Mouse (Mus musculus) kidney, embryonic 15.5 days (tissue): ENCODE data around the gene Ivns1abp. TPM values are rescaled to one million over a fixed set of nuclear protein-coding genes. Genes with fewer than 3 reads are reported as not detected.
"Not testable (repeated sequence)": the region's sequence is repeated elsewhere in the genome, so short reads cannot be mapped to it uniquely, and the experiment has no call there.

Experiments
- ATAC-seq: fragments of 200-750 bp; cut with Nextera tagmentation; replicated peaks from 2 replicates; pipeline ENCODE4 v1.8.0; 2017; ENCODE audit warnings: moderate TSS enrichment; ENCODE audit not compliant: low FRiP score
- H3K27ac ChIP-seq: fragments of 300-500 bp; sonication (generic); 2 replicates; pipeline ENCODE4 v1.5.1; 2015; ENCODE audit warnings: mild to moderate bottlenecking, inconsistent platforms
- H3K27me3 ChIP-seq: fragments of 300-500 bp; sonication (generic); 2 replicates; pipeline ENCODE4 v1.6.1; 2015; ENCODE audit warnings: inconsistent platforms
- H3K36me3 ChIP-seq: fragments of 300-500 bp; sonication (generic); 2 replicates; pipeline ENCODE4 v1.6.1; 2015; ENCODE audit warnings: inconsistent platforms
- H3K4me1 ChIP-seq: fragments of 300-500 bp; sonication (generic); 2 replicates; pipeline ENCODE4 v1.6.1; 2015; ENCODE audit warnings: inconsistent platforms
- H3K4me2 ChIP-seq: fragments of 300-500 bp; sonication (generic); 2 replicates; pipeline ENCODE4 v1.6.1; 2015; ENCODE audit warnings: moderate library complexity, mild to moderate bottlenecking, inconsistent platforms
- H3K4me3 ChIP-seq: fragments of 300-500 bp; sonication (generic); replicated peaks from 2 replicates; pipeline ENCODE4 v1.5.1; 2015; ENCODE audit warnings: mild to moderate bottlenecking, inconsistent platforms
- H3K9ac ChIP-seq: fragments of 300-500 bp; sonication (generic); 2 replicates; pipeline ENCODE4 v1.6.1; 2015; ENCODE audit warnings: mild to moderate bottlenecking, inconsistent platforms
- H3K9me3 ChIP-seq: fragments of 300-500 bp; sonication (generic); replicated peaks from 2 replicates; pipeline ENCODE4 v1.6.1; 2016; ENCODE audit warnings: inconsistent platforms
- WGBS: fragments of 180-500 bp; shearing (Covaris S2); methylation state at CpG from one replicate; pipeline ENCODE4 v1.1.7; 2015; ENCODE audit warnings: mixed read lengths; 5-methylcytosine and 5-hydroxymethylcytosine counted together
- polyA plus RNA-seq: library from polyadenylated mRNA; unstranded; fragments of >200 nt; fragmentation: Nextera tagmentation; extraction: Ambion mirVana; gene quantifications from 2 replicates; pipeline ENCODE4 v1.2.1, GENCODE M21; 2015

Gene Ivns1abp
- polyA plus RNA-seq = 421 and 464 TPM in 2 replicates

DNA sequence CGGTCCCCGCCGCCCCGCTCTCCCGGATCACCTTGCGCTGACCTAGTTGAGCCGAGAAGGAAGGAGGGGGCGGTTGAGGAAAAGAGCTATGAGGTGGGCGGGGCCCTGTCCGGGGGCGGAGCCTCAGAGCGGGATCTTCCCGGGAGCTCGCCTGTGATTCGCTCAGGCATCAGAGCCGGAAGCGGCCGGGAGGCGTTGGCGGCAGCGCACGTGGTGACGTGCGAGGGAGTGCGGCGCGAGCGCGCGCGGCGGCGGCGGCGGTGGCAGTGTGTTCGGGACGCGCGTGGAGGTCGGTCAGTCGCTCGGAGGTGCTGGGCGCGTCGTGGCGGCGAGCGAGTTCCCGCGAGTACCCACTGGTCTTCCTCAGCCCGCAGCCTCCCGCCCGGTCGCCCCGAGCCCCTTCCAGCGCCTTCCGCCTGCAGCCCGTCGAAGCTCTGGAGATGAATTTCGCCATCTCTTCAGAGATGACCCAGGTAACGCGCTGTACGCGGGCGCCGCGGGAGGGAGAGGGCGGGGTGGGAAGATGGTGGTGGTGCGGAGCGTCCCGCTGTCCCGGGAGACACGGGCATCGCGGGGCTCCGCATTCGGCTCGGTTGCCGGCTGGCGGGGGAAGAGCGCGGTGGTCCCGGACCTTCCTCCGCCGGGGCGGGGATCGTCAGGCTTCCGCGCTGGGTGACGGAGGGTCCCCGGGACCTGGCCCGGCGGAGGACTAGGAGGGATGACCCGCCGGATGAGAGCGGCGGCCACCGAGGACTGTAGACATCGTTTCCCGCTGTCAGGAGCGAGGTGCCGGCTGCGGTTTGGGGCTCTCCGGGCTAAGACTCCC, at the start of gene Ivns1abp:
Ivns1abp (plus strand) TSS at position 195 of the 826 bp plus-strand sequence.
- H3K9me3 ChIP-seq = no peaks in the 10 kb centered on the region
- peak within 1 kb of the TSS; percentile 95 for H3K27ac ChIP-seq
- under 1% methylated on average over 95 of the region's 104 CpGs for WGBS
- peak within 1 kb of the TSS; percentile 88 for H3K9ac ChIP-seq
- H3K4me2 ChIP-seq = peak within 1 kb of the TSS; percentile 75
- peaks cover 43% of the 10 kb centered on the region for H3K4me1 ChIP-seq
- ATAC-seq = peak; percentile 94
- H3K27me3 ChIP-seq = no peaks in the 10 kb centered on the region
- peak within 1 kb of the TSS; percentile 92 for H3K4me3 ChIP-seq
- H3K36me3 ChIP-seq = peaks cover 3% of the 10 kb centered on the region; the same call in 1 of the 2 replicates

DNA sequence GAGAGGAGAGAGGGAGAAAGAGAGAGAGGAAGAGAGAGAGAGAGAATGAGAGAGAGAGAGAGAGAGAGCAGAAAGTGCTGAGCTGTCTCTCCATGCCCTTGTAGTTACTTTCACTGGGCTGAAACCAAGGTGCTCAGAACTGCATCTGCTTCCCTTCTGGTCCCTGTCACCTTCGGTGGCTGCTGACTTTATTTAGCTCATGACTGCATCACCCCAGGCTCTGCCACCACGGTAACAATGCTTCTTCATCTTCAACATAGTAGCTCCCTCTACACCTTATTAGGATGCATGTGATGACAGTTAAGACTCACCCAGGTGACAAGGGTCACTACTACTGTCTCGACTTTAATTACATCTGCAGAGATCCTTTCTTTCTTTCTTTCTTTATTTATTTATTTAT, 48.8 kb upstream of the Ivns1abp start:
- 57% methylated on average over 3 of the region's 3 CpGs for WGBS
- no peak overlapping the region for H3K27ac ChIP-seq
- H3K4me2 ChIP-seq = no peak overlapping the region
- H3K27me3 ChIP-seq = no peaks in the 10 kb centered on the region
- H3K4me1 ChIP-seq = peaks cover 6% of the 10 kb centered on the region; the same call in 1 of the 2 replicates
- no peak overlapping the region for H3K9ac ChIP-seq
- no peak overlapping the region for H3K4me3 ChIP-seq
- H3K36me3 ChIP-seq = no peaks in the 10 kb centered on the region
- no peak for ATAC-seq
- no peaks in the 10 kb centered on the region for H3K9me3 ChIP-seq

DNA sequence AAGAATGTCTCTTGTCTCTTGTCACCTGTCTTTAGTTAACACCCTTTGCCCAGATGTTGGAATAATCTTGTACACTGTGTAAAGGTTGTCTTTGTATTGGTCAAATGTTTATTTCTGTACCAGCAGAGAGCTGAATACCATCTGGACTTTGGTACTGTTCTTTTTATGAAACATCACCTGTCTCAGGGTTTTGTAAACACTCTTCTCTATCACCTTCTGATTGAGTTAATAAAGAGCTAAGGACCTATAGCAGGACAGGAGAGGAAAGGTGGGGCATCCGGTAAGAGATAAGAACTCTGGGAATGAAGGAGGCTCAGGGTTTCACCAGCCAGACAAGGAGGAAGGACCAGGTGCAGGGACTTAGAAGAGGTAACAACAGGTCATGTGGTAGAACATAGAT, 47.7 kb upstream of the Ivns1abp start:
- H3K9ac ChIP-seq = no peak overlapping the region
- no peaks in the 10 kb centered on the region for H3K27me3 ChIP-seq
- no peak overlapping the region for H3K4me3 ChIP-seq
- H3K36me3 ChIP-seq = no peaks in the 10 kb centered on the region
- no peak for ATAC-seq
- H3K4me2 ChIP-seq = no peak overlapping the region
- no peaks in the 10 kb centered on the region for H3K9me3 ChIP-seq
- H3K27ac ChIP-seq = no peak overlapping the region
- peaks cover 6% of the 10 kb centered on the region; the same call in 1 of the 2 replicates for H3K4me1 ChIP-seq
- WGBS = 84% methylated on average over 1 of the region's 1 CpGs

DNA sequence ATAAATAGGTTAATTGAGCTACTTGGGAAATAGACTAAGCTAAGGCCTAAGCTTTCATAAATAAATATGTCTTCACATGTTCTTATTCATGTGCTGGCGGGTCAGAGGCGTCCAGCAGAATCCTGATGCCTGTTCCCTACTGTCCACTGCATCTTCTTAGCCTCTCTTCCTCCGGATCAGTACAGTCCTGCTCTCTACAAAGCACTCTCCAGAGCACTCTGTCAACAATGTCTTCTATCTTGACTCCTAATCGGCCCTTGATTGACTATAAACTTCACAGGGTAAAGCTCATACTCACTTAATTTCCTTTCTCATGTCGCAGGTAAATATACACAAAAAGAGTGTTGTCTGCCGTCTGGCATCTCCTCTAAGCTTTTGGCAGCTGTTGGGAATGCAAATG, 47.3 kb upstream of the Ivns1abp start:
- WGBS = 86% methylated on average over 6 of the region's 6 CpGs
- H3K27ac ChIP-seq = no peak overlapping the region
- H3K4me1 ChIP-seq = peaks cover 6% of the 10 kb centered on the region; the same call in 1 of the 2 replicates
- H3K9me3 ChIP-seq = no peaks in the 10 kb centered on the region
- H3K4me3 ChIP-seq = no peak overlapping the region
- no peaks in the 10 kb centered on the region for H3K36me3 ChIP-seq
- ATAC-seq = no peak
- no peaks in the 10 kb centered on the region for H3K27me3 ChIP-seq
- no peak overlapping the region for H3K9ac ChIP-seq
- H3K4me2 ChIP-seq = no peak overlapping the region

DNA sequence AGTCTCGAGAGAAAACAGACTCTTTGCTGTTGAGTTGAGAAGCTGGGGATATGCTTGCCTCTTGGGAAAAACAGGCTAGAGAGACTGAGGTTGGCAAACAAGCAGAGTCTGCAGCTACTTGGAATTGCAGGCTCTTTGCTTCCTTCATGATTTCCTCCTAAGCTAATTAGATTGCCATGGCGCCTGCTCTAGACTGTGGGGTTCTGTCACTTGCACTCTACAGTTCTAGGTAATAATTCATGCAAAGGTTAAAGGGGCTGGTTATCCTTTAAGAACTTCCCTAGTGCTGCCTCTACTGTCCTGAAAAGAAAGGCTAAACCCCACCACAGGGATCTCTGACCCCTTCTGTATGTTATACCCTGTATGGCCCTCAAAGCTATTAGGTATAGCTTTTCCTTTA, 46.7 kb upstream of the Ivns1abp start:
- no peak for ATAC-seq
- Histone ChIP-seq H3K27me3 (no peaks in the 10 kb centered on the region), H3K4me1 (peaks cover 6% of the 10 kb centered on the region; the same call in 1 of the 2 replicates), H3K4me2 (no peak overlapping the region), H3K36me3 (no peaks in the 10 kb centered on the region), H3K27ac (no peak overlapping the region), H3K4me3 (no peak overlapping the region), H3K9ac (no peak overlapping the region), H3K9me3 (no peaks in the 10 kb centered on the region)
- WGBS = 80% methylated on average over 2 of the region's 2 CpGs

DNA sequence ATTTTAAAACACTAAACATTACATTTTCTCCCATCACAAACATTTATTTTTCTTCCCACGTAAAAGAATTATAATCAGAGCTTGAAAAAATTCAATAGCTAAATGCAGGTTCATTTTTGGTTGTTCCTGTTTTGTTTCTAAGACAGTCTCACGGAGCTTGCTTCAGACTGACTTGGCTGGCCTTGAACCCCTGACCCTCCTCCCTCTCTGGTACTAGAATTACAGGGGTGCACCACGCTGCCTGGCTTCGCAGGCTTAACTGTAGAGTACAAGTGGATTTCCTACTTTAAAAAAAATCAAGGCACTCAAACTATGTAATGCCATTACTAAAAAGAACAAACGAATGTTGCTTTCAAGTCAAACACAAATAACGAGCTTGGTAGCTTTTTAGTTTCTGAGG, 42.8 kb upstream of the Ivns1abp start:
- Histone ChIP-seq H3K27ac (no peak overlapping the region), H3K9me3 (no peaks in the 10 kb centered on the region), H3K36me3 (no peaks in the 10 kb centered on the region), H3K4me2 (no peak overlapping the region), H3K4me1 (0 out of 2 replicates have a peak, but pooled peaks cover 3% of the 10 kb centered on the region), H3K27me3 (no peaks in the 10 kb centered on the region), H3K4me3 (no peak overlapping the region), H3K9ac (no peak overlapping the region)
- no peak for ATAC-seq
- 71% methylated on average over 6 of the region's 6 CpGs for WGBS

DNA sequence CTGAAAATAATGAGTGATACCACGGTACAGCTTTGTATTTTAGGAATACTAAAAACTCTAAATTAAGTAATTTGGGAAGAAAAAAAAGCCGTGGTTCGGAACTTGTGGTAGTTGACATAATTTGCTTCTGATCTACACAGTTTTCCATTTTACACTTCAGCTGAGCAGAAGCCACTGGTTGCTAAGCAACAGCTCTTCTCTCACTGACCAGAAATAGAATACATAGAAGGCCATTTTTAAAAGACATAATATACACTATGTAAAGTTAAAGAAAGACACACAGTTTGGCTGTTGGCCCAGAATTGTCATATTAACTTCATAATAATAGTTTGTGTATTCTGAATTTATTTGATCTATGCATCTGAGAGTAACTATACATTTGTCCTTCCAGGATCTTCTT, 42.4 kb upstream of the Ivns1abp start:
- Histone ChIP-seq H3K4me2 (no peak overlapping the region), H3K4me1 (0 out of 2 replicates have a peak, but pooled peaks cover 3% of the 10 kb centered on the region), H3K9me3 (no peaks in the 10 kb centered on the region), H3K27me3 (no peaks in the 10 kb centered on the region), H3K9ac (no peak overlapping the region), H3K36me3 (no peaks in the 10 kb centered on the region), H3K4me3 (no peak overlapping the region), H3K27ac (no peak overlapping the region)
- WGBS = 80% methylated on average over 3 of the region's 3 CpGs
- ATAC-seq = no peak

DNA sequence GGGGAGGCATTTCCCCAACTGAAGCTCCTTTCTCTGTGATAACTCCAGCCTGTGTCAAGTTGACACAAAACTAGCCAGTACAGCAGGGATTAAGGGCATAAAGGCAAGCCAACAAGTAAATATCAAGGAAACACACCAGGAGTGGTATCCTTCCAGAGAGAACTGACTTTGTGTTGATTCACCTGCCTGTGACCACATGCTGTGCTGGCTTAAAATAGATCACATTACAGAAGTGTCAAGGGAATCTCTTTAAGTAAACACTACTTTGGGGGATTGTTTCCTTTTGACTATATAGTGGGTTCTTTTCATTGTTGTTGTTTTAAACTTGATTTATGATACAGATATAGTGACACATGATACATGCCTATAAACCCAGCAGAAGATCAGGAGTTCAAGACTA, 41.0 kb upstream of the Ivns1abp start:
- no peaks in the 10 kb centered on the region for H3K4me1 ChIP-seq
- no peak overlapping the region for H3K27ac ChIP-seq
- ATAC-seq = no peak; the same call in 1 of the 2 replicates
- no peak overlapping the region for H3K4me2 ChIP-seq
- H3K9me3 ChIP-seq = no peaks in the 10 kb centered on the region
- no peaks in the 10 kb centered on the region for H3K27me3 ChIP-seq
- no peak overlapping the region for H3K9ac ChIP-seq
- no peaks in the 10 kb centered on the region for H3K36me3 ChIP-seq
- no peak overlapping the region for H3K4me3 ChIP-seq

DNA sequence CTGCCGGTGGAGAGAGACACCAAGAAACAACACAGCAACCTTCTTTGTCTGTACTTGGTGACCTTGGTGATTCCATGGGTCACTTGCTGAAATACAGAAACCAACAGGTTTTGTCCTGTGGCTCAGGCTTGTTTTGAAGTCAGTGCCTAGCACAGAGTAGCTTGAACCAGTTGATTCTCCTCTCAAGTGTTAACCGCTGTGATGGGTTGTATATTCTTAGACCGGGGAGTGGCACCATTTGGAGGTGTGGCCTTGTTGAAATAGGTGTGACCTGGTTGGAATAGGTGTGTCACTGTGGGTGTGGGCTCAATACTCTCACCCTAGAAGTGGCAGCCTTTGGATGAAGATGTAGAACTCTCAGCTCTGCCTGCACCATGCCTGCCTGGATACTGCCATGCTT, 39.3 kb upstream of the Ivns1abp start:
- H3K27me3 ChIP-seq, H3K27ac ChIP-seq, H3K36me3 ChIP-seq, H3K9ac ChIP-seq, ATAC-seq, H3K4me2 ChIP-seq, H3K4me3 ChIP-seq, H3K4me1 ChIP-seq, H3K9me3 ChIP-seq: not testable (repeated sequence)
- WGBS = 64% methylated on average over 3 of the region's 3 CpGs

DNA sequence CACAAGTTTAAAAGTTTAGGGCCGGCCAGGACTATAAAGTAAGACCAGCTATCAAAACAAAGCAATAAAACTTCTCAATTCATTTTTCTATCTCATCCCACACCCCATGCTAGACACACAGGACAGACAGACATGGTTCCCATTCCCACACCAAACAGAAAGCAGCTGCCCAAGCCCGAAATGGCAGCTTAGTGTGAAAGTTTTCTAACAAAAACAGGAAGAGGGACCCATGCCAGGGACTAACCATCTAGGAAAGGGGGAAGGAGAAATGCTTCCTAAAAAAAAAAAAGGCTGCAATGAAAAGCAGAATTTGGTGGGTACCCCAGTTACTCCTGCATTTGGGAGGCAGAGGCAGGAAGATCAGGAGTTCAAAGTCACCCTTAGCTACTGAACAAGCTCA, 37.2 kb upstream of the Ivns1abp start:
- H3K4me1 ChIP-seq = no peaks in the 10 kb centered on the region
- no peak for ATAC-seq
- H3K27ac ChIP-seq = no peak overlapping the region

DNA sequence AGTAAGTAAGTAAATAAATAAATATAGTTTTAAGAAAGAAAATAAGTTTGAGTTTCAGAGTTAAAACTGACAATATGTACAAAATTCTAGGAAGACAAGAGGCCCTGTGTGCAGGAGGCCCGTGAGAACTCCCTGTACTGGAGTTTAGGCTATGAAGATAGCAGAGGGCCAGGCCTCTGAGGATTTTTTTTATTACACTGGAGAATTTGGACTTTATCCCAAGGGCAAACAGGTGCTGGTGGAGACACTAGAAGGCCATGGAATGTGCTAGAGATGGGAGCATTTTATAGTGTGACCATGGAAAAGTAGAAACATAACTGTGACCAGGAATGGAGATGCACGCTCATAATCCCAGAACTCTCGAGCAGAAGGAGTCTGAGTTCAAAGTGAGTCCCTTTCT, 36.5 kb upstream of the Ivns1abp start:
- WGBS = 78% methylated on average over 3 of the region's 3 CpGs
- no peaks in the 10 kb centered on the region for H3K27me3 ChIP-seq
- no peak for ATAC-seq

More for the DNA sequence above, 37.2 kb upstream of the Ivns1abp start:
- Histone ChIP-seq H3K4me2 (no peak overlapping the region), H3K27me3 (no peaks in the 10 kb centered on the region), H3K9me3 (no peaks in the 10 kb centered on the region), H3K36me3 (no peaks in the 10 kb centered on the region), H3K9ac (no peak overlapping the region), H3K4me3 (no peak overlapping the region)
- WGBS = 55% methylated on average over 2 of the region's 2 CpGs

DNA sequence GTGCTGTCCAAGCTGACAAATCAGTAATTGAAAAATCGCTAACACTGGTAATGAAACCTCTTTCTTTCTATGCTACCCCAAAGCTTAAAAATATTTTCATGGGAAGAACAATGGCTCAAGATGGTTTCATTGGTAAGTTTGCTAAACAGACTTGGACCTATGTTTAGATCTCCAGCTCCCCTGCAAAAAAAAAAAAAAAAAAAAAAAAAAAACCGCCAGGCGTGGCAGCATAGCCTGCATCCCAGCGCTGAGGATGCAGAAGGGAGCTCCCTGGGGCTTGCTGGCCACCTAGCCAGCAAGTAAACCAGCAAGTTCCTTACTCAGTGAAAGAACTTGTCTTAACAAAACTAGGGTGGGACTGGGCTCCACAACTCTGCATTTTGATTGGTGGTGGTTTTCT, 35.8 kb upstream of the Ivns1abp start:
- no peak overlapping the region for H3K4me3 ChIP-seq
- WGBS = 66% methylated on average over 4 of the region's 4 CpGs
- H3K9me3 ChIP-seq = no peaks in the 10 kb centered on the region
- no peak overlapping the region for H3K9ac ChIP-seq
- no peaks in the 10 kb centered on the region for H3K4me1 ChIP-seq
- H3K36me3 ChIP-seq = no peaks in the 10 kb centered on the region
- no peak overlapping the region for H3K4me2 ChIP-seq
- no peak overlapping the region for H3K27ac ChIP-seq
- no peaks in the 10 kb centered on the region for H3K27me3 ChIP-seq
- ATAC-seq = no peak

More for the DNA sequence above, 36.5 kb upstream of the Ivns1abp start:
- Histone ChIP-seq H3K4me1 (no peaks in the 10 kb centered on the region), H3K4me3 (no peak overlapping the region), H3K27ac (no peak overlapping the region), H3K9ac (no peak overlapping the region), H3K36me3 (no peaks in the 10 kb centered on the region), H3K4me2 (no peak overlapping the region), H3K9me3 (no peaks in the 10 kb centered on the region)
